Mouse (Mus musculus) neural tube, embryonic 15.5 days (tissue): ENCODE measurements around the gene Pla2g12a. TPM values are rescaled to one million over a fixed set of nuclear protein-coding genes. Genes with fewer than 3 reads are reported as not detected.

Experiments
- ATAC-seq: fragments of 200-750 bp; cut with Nextera tagmentation; 2 replicates; pipeline ENCODE4 v1.8.0; 2017; ENCODE audit warnings: mild to moderate bottlenecking, moderate TSS enrichment, moderate library complexity; ENCODE audit not compliant: low FRiP score
- H3K27ac ChIP-seq: fragments of 300-500 bp; sonication (generic); replicated peaks from 2 replicates; pipeline ENCODE4 v1.5.1; 2015; ENCODE audit warnings: mild to moderate bottlenecking, inconsistent platforms
- H3K27me3 ChIP-seq: fragments of 300-500 bp; sonication (generic); replicated peaks from 2 replicates; pipeline ENCODE4 v1.6.1; 2015; ENCODE audit warnings: inconsistent platforms
- H3K36me3 ChIP-seq: fragments of 300-500 bp; sonication (generic); 2 replicates; pipeline ENCODE4 v1.6.1; 2015; ENCODE audit warnings: inconsistent platforms
- H3K4me1 ChIP-seq: fragments of 300-500 bp; sonication (generic); 2 replicates; pipeline ENCODE4 v1.6.1; 2015; ENCODE audit warnings: inconsistent platforms
- H3K4me2 ChIP-seq: fragments of 300-500 bp; sonication (generic); 2 replicates; pipeline ENCODE4 v1.6.1; 2015; ENCODE audit warnings: inconsistent platforms, mild to moderate bottlenecking, moderate library complexity
- H3K4me3 ChIP-seq: fragments of 300-500 bp; sonication (generic); replicated peaks from 2 replicates; pipeline ENCODE4 v1.5.1; 2015; ENCODE audit warnings: mild to moderate bottlenecking, inconsistent platforms
- H3K9ac ChIP-seq: fragments of 300-500 bp; sonication (generic); replicated peaks from 2 replicates; pipeline ENCODE4 v1.6.1; 2015; ENCODE audit warnings: mild to moderate bottlenecking, inconsistent platforms
- H3K9me3 ChIP-seq: fragments of 300-500 bp; sonication (generic); replicated peaks from 2 replicates; pipeline ENCODE4 v1.6.1; 2016; ENCODE audit warnings: inconsistent platforms
- WGBS: fragments of 180-500 bp; shearing (Covaris S2); methylation state at CpG from one replicate; pipeline ENCODE4 v1.1.7; 2015; ENCODE audit warnings: mixed read lengths; 5-methylcytosine and 5-hydroxymethylcytosine counted together
- polyA plus RNA-seq: library from polyadenylated mRNA; unstranded; fragments of >200 nt; fragmentation: Nextera tagmentation; extraction: Ambion mirVana; gene quantifications from 2 replicates; pipeline ENCODE4 v1.2.1, GENCODE M21; 2015

Pla2g12a gene
- polyA plus RNA-seq, 1 experiment from 2014 or later: 37.5 TPM

- H3K4me3 ChIP-seq: no peak overlapping the region
- no peak for ATAC-seq
- 37% methylated on average over 9 of the region's 9 CpGs for WGBS
- no peak overlapping the region for H3K4me2 ChIP-seq
- H3K36me3 ChIP-seq: no peaks in the 10 kb centered on the region
- H3K27ac ChIP-seq: no peak overlapping the region
- no peaks in the 10 kb centered on the region for H3K9me3 ChIP-seq
- H3K9ac ChIP-seq: no peak overlapping the region
- peaks cover 8% of the 10 kb centered on the region; the same call in 1 of the 2 replicates for H3K4me1 ChIP-seq
- H3K27me3 ChIP-seq: no peaks in the 10 kb centered on the region; the same call in 1 of the 2 replicates
Observed at GRCm38 (mm10) chr3:129936561-129936960, 58.2 kb downstream of the Pla2g12a start.

GRCm38 (mm10) chr3:129937848-129938247 lies 59.4 kb downstream of the Pla2g12a start:
- WGBS: 42% methylated on average over 3 of the region's 3 CpGs
- no peak for ATAC-seq
- H3K27ac ChIP-seq: no peak overlapping the region

GRCm38 (mm10) chr3:129939058-129939457 lies 60.7 kb downstream of the Pla2g12a start:
- no peaks in the 10 kb centered on the region for H3K9me3 ChIP-seq
- H3K36me3 ChIP-seq: no peaks in the 10 kb centered on the region
- H3K4me1 ChIP-seq: peaks cover 8% of the 10 kb centered on the region; the same call in 1 of the 2 replicates
- H3K27me3 ChIP-seq: no peaks in the 10 kb centered on the region; the same call in 1 of the 2 replicates
- H3K4me3 ChIP-seq: no peak overlapping the region
- H3K4me2 ChIP-seq: no peak overlapping the region
- 44% methylated on average over 7 of the region's 7 CpGs for WGBS
- H3K9ac ChIP-seq: no peak overlapping the region
- H3K27ac ChIP-seq: no peak overlapping the region
- ATAC-seq: no peak

More at GRCm38 (mm10) chr3:129937848-129938247, 59.4 kb downstream of the Pla2g12a start:
- Histone ChIP-seq H3K27me3 (no peaks in the 10 kb centered on the region; the same call in 1 of the 2 replicates), H3K36me3 (no peaks in the 10 kb centered on the region), H3K4me3 (no peak overlapping the region), H3K9ac (no peak overlapping the region), H3K4me1 (peaks cover 8% of the 10 kb centered on the region; the same call in 1 of the 2 replicates), H3K4me2 (no peak overlapping the region), H3K9me3 (no peaks in the 10 kb centered on the region)

GRCm38 (mm10) chr3:129940780-129941179 lies 62.4 kb downstream of the Pla2g12a start:
- Histone ChIP-seq H3K27ac (no peak overlapping the region), H3K9ac (no peak overlapping the region), H3K4me3 (no peak overlapping the region), H3K4me2 (no peak overlapping the region), H3K27me3 (no peaks in the 10 kb centered on the region; the same call in 1 of the 2 replicates), H3K9me3 (no peaks in the 10 kb centered on the region), H3K36me3 (no peaks in the 10 kb centered on the region), H3K4me1 (peaks cover 8% of the 10 kb centered on the region; the same call in 1 of the 2 replicates)
- no peak for ATAC-seq
- WGBS: 77% methylated on average over 2 of the region's 2 CpGs

GRCm38 (mm10) chr3:129941291-129941690 lies 62.9 kb downstream of the Pla2g12a start:
- Histone ChIP-seq H3K9ac (no peak overlapping the region), H3K27ac (no peak overlapping the region), H3K4me1 (peaks cover 8% of the 10 kb centered on the region; the same call in 1 of the 2 replicates), H3K4me3 (no peak overlapping the region), H3K4me2 (no peak overlapping the region), H3K9me3 (no peaks in the 10 kb centered on the region), H3K27me3 (no peaks in the 10 kb centered on the region), H3K36me3 (no peaks in the 10 kb centered on the region)
- no peak for ATAC-seq
- WGBS: 100% methylated on average over 1 of the region's 1 CpGs

- no peak for ATAC-seq
- no peak overlapping the region for H3K4me2 ChIP-seq
- 88% methylated on average over 4 of the region's 4 CpGs for WGBS
- no peaks in the 10 kb centered on the region for H3K9me3 ChIP-seq
- H3K4me3 ChIP-seq: no peak overlapping the region
- no peaks in the 10 kb centered on the region for H3K4me1 ChIP-seq
- no peaks in the 10 kb centered on the region for H3K27me3 ChIP-seq
- H3K36me3 ChIP-seq: no peaks in the 10 kb centered on the region
- H3K27ac ChIP-seq: no peak overlapping the region
- H3K9ac ChIP-seq: no peak overlapping the region
Observed at GRCm38 (mm10) chr3:129943813-129944212, 65.4 kb downstream of the Pla2g12a start.

Other genes with a start within 250 kb of the Pla2g12a start
- 1.6 TPM in 2 replicates for gene Egf, start 123.3 kb upstream of the Pla2g12a start, polyA plus RNA-seq
- gene Lrit3, start 74.6 kb upstream of the Pla2g12a start, polyA plus RNA-seq: not detected in 2 replicates
- gene Rrh, start 56.0 kb upstream of the Pla2g12a start, polyA plus RNA-seq: 0.14 TPM in 1 of 2 replicates, not detected in the other
- gene Gar1, start 47.2 kb upstream of the Pla2g12a start, polyA plus RNA-seq: 45.1 and 55.5 TPM in 2 replicates
- gene Cfi, start 42.7 kb upstream of the Pla2g12a start, polyA plus RNA-seq: 0.73 and 1.1 TPM in 2 replicates
- 20.3 and 41.2 TPM in 2 replicates for gene Casp6, start 22.8 kb downstream of the Pla2g12a start, polyA plus RNA-seq
- 8.2 and 16.6 TPM in 2 replicates for gene Mcub, start 91.6 kb downstream of the Pla2g12a start, polyA plus RNA-seq
- gene Sec24b, start 182.9 kb downstream of the Pla2g12a start, polyA plus RNA-seq: 30.4 and 32.8 TPM in 2 replicates